Mouse (Mus musculus): Measurements from ENCODE around the gene Lzts3.
"Not testable (repeated sequence)": the region's sequence is repeated elsewhere in the genome, so short reads cannot be mapped to it uniquely, and the experiment has no call there.

GRCm38 (mm10) chr2:130649028-130649427 lies 6.4 kb upstream of the Lzts3 start:
- not testable (repeated sequence) for TF ChIP-seq CTCF (IDR thresholded peaks at IDR 0.05; ENCODE audit: low read depth, low read length); POLR2A (IDR thresholded peaks at IDR 0.05; ENCODE audit: insufficient read depth, low read length)

All from ES-Bruce4 (cell line).